Mouse (Mus musculus) common myeloid progenitor, adult 5-6 weeks (primary cell): ENCODE measurements around the gene Golga2. TPM values are rescaled to one million over a fixed set of nuclear protein-coding genes. Genes with fewer than 3 reads are reported as not detected.

Experiments used
- ATAC-seq: replicated peaks from 2 replicates; pipeline ENCODE4 v1.8.0; 2016; ENCODE audit warnings: low read depth, mild to moderate bottlenecking, moderate TSS enrichment, inconsistent platforms; ENCODE audit not compliant: poor library complexity, severe bottlenecking
- total RNA-seq: library from RNA; stranded (forward); fragments of 200-1000, 187-1606 nt; gene quantifications from 2 replicates; pipeline ENCODE4 v1.2.3, GENCODE M21; 2017

Gene Golga2
- 42.8 and 48.4 TPM in 2 replicates for total RNA-seq

DNA sequence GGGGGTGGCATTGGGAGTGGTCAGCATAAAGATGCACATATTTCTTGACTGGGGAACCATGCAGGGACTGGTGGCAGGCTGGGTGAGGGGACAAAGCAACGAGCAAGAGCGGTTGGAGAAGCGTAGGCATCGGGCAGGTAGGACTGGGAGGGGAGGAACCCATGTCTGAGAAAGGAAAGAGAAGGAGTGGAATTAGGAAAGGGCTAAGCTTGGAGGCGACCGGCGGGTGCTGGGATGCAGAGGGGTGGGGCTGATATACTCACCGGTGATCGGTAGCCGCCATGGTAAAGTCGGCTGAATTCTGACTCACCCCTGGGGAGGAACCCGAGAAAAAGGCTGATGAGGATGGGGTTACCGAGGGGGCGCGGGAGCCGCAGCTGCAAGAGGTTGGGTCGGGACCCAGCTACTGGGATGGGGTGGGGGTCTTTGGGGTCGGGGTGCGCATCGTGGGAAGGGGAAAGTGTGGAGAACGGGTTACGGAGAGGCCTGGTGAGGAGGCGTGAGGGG is at the start of gene Golga2:
Gene Golga2, plus strand, starts transcription at position 51 of the 507 bp plus-strand sequence.
- ATAC-seq = no peak

GRCm38 (mm10) chr2:32237571-32237970 is 49.6 kb upstream of the Golga2 start:
- no peak for ATAC-seq

DNA sequence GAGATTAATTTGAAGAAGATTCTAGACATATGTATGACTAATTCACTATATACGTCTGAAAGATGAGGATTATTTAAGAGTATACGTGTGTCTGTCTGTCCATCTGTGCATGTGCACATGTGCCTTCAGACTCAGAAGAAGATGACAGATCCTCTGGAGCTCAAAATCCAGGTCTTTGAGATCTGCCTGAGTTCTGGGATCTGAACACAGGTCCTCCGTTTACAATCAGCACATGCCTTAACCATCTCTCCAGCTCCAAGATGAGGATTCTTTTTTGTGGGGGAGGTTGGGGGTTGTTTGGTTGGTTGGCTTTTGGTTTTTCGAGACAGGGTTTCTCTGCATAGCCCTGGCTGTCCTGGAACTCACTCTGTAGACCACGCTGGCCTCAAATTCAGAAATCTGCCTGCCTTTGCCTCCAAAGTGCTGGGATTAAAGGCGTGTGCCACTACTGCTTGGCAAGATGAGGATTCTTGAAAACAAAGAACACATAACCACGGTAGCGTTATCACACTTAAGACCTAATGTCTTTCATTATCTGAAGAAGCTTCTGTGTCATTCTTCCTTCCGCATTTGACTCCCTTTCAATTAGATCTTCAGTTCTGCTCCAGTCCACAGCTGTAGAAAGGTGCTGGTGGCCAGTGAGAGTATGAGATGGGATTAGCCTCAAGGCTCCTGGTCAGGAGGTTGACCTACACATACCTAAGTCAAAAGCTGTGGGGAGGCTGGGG is 48.3 kb upstream of the Golga2 start:
- ATAC-seq = no peak

DNA sequence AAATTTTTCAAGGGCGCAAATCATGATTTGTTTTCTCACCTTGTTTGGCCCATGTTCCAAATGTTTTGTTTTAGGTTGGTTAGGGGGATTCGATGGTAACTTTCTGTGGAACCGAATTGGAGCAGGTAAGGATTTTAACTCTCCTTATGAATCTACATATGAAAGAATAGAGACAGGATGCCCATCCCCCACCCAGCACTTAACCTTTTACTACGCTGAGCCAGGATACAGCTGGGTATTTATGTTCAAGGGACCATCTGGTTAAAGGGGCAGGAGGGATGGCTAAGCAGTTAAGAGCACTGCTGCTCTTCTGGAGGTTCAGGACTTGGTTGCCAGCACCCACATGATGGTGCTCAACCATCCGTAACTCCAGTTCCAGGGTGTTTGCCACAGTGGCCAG is 46.6 kb upstream of the Golga2 start:
- ATAC-seq = no peak

- ATAC-seq = no peak
Measured at GRCm38 (mm10) chr2:32242986-32243385, 44.2 kb upstream of the Golga2 start.

GRCm38 (mm10) chr2:32246741-32247140 is 40.4 kb upstream of the Golga2 start:
- ATAC-seq = no peak

- ATAC-seq = no peak
Measured at GRCm38 (mm10) chr2:32248377-32249361, 38.5 kb upstream of the Golga2 start.

DNA sequence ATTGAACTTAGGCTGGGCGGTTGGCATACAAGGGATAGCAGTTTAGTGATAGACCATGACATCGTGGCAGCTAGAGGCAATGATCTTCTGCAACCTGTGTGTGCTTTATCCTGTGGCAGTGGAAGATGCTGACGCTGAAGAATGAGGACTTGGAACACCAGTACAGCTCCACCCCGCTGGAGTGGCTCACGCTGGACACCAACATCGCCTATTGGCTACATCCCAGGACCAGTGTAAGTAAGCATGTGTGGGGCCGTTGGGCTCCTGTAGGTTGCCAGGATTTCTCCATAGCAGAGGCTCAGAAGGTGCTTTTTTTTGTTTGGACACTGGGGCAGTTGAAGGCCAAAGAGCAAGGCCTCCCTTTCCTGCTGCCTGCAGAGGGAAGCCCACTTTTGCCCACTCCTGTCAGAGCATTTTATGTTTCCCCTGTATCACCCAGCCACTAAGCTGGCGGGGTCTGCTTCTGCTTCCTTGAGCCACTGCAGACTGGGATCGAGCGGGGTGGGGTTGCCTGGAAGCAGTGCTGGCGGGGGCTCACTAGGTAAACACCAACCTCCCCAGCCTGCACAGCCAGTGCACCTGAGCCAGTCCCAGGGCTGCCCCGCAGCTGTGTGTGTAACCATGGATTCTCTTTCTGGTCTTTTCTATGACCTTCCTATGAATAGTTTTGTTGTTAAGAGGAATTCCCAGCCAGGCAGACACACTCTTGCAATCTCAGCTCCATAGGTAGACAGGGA is 35.2 kb upstream of the Golga2 start:
- no peak for ATAC-seq

DNA sequence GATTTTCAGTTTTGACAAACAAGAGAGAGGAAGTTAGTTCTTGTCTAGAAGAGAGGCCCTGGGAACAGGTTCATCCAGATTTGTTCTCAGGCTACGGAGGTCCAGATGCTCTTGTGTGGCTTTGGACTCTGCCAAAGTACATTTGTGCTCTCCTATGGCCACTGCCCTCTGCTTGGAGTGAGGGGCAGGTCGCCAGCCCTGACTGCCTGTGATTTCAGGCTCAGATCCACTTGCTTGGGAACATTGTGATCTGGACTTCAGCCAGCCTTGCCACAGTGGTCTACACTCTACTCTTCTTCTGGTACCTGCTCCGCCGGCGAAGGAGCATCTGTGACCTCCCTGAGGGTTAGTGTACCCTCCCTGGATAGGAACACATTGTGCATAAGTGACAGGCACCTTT is 34.5 kb upstream of the Golga2 start:
- ATAC-seq = no peak

DNA sequence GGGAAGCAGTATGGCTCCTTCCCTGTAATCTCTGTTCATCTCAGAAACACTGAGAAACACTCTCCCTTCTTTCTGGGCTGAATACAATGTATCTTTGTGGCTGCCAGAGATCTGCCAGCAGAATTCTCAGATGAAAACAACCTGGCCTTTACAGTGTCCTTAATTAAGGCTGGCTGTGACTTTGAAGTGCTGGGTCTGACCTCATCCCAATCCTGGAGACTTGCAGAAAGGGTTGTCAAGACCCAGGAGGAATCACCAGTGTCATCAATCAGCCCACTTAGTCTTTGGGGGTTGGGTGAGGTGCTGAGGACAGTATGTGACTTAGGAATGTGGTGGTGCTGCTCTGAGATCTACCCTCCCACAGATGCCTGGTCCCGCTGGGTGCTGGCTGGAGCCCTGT is 33.8 kb upstream of the Golga2 start:
- no peak for ATAC-seq

GRCm38 (mm10) chr2:32254563-32254962 is 32.6 kb upstream of the Golga2 start:
- no peak for ATAC-seq

DNA sequence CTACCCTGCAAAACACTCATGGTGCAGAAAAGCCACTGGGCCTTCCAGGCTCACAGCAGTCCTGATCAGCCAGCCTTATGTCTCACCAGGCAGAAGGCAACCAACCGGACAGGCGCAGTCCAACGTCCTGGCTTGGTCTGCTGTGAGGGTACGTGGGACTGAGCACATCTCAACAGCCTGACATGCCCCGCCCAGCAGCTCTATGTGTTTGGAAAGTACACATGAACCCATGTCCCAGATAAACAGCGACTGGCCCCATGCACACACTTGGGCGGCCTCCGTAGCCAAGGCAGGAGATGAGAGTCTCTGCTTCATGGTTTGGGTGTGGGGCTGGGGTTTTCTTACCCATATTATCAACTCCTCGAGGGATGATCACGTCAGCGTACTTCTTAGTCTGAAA is 30.9 kb upstream of the Golga2 start:
- ATAC-seq = no peak

DNA sequence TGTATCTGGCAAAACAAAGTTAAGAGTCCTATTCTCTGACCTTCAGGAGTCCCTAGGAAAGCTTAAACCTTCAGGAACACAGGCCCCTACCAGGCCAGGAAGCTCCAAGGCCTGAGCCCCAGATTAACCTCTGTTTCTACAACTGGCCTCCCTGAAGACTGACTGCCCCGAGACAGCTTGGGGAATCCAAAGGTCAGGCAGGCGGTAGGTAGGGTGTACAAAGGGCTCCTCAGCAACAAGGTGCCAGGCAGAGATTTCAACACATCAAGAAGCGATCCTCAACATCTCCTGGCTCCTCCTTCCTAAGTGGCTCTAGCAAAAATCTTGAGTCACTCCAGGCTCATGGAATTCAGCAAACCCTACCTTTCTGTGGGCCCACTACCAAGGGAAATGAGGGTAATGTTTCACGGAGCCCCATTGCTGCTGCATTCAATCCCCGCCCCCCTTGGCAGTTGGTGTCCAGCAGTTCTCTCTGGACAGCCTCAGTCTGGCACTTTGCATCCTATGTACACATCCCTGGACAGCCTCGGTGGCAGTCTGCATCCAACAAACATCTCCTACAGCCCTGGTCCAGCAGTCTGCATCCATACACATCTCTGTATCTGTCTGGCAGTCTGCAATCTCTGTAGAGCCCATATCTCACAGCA is 28.2 kb upstream of the Golga2 start:
- no peak for ATAC-seq

- peak; percentile 90 for ATAC-seq
Measured at GRCm38 (mm10) chr2:32259657-32260417, 27.3 kb upstream of the Golga2 start, which contains the start of gene Uck1. Uck1 (minus strand) TSS chr2:32260159.

DNA sequence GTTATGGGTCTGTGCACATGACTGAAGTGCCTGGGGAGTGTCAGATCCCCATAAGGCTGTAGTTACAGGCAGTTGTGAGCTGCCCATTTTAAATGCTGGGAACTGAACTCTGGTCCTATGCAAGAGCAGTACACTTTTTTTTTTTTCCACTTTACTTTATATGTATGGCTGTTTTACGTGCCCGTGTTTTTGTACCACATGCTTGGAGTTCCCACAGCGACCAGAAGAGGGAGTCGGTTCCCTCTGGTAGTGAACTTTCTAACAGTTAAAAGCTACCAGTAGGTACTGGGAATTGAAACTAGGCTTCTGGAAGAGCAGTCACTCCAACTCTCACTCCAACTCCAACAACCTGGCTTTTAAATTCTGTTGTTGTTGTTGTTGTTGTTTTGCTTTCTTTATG is 26.5 kb upstream of the Golga2 start:
- peak; percentile 26; the same call in 1 of the 2 replicates for ATAC-seq

GRCm38 (mm10) chr2:32275823-32276222 is 11.4 kb upstream of the Golga2 start:
- ATAC-seq = no peak

DNA sequence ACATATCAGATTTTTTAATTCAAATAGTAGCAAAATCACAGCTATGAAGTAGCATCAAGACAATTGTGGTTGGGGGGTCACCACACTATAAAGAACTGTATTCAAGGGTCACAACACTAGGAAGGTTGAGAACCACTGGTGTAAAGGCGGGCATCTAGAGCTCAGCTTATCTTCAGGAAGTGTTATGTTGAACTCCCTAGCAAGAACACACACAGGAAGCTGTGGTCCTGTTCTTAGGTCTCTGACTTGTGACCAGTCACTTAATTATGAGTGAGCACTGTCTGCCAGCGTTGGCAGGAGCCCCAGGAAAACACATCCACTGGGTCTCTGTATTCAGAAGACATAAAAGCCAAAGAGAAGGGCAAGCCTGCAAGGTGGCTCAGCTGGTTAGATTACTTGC is 4.9 kb upstream of the Golga2 start:
- peak; percentile 79 for ATAC-seq

GRCm38 (mm10) chr2:32282727-32283126 is 4.5 kb upstream of the Golga2 start:
- peak; percentile 84 for ATAC-seq

DNA sequence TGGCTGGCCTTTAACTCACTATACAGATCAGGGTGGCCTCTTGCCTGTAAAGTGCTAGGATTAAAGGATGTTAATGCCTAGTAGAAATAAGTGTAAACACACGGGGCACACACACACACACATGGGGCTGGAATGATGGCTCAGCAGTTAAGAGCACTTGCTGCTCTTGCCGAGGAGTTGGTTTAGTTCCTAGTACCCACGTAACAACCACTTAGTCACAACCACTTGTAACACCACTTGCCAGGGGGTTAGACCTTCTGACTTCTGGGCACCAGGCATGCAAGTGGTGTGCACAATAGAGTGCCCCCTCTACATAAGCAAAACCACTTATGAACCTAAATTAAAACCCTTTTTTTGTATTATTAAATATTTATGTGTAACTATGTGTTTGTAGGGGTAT is 3.2 kb upstream of the Golga2 start:
- ATAC-seq = no peak
